Mouse (Mus musculus): ENCODE data around the gene Spryd4. TPM values are rescaled to one million over a fixed set of nuclear protein-coding genes. Genes with fewer than 3 reads are reported as not detected.
A peak's percentile ranks its signal among the peaks of the same experiment; 100 is the strongest.

Gene Spryd4
- polyA plus RNA-seq, 1 experiment from 2014 or later, result 44.2 TPM

DNA sequence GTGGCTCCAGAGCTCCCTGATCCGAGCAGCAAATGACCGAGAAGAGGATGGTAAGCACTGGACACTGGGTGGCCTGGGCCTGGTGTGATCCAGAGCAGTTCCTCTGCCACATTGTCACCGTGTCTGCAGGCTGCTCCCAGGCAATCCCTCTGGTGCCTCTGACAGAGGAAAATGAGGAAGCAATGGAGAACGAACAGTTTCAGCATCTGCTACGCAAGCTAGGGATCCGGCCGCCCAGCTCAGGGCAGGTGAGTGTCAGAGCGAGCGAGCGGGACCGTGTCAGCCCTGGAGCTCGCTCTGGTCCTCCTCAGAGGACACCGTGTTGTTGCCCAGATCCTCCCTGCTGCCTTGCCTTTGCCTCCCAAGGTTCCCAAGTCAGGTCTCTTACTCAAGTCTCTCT lies 39.0 kb upstream of the Spryd4 start:
- no peak overlapping the region for H3K4me3 ChIP-seq (ENCODE audit: control insufficient read depth in 1 of 2, insufficient read depth in 1 of 2, low read depth in 1 of 2, low read length in 2 of 2)
- no peaks in the 10 kb centered on the region for H3K4me1 ChIP-seq (ENCODE audit: control insufficient read depth in 2 of 2, insufficient read depth in 2 of 2, low read length in 2 of 2)
- WGBS, result 96% methylated on average over 12 of the region's 13 CpGs
- no peak overlapping the region for H3K9ac ChIP-seq (ENCODE audit: low read length)
- peaks cover 73% of the 10 kb centered on the region for H3K36me3 ChIP-seq (ENCODE audit: control insufficient read depth, insufficient read depth, low read length)
- H3K9me3 ChIP-seq (ENCODE audit: control insufficient read depth, low read length), result no peaks in the 10 kb centered on the region
- no peak for ATAC-seq (ENCODE audit: insufficient number of reproducible peaks, insufficient read depth, low FRiP score, low read depth)
- no peaks in the 10 kb centered on the region for H3K27me3 ChIP-seq (ENCODE audit: control insufficient read depth, insufficient read depth, low read length)
- H3K4me2 ChIP-seq (ENCODE audit: low read length), result no peak overlapping the region
- no peak overlapping the region for H3K27ac ChIP-seq (replicated peaks in 1 of 2; ENCODE audit: control insufficient read depth in 1 of 2, insufficient read depth in 1 of 2, low read depth in 2 of 2, low read length in 2 of 2)

DNA sequence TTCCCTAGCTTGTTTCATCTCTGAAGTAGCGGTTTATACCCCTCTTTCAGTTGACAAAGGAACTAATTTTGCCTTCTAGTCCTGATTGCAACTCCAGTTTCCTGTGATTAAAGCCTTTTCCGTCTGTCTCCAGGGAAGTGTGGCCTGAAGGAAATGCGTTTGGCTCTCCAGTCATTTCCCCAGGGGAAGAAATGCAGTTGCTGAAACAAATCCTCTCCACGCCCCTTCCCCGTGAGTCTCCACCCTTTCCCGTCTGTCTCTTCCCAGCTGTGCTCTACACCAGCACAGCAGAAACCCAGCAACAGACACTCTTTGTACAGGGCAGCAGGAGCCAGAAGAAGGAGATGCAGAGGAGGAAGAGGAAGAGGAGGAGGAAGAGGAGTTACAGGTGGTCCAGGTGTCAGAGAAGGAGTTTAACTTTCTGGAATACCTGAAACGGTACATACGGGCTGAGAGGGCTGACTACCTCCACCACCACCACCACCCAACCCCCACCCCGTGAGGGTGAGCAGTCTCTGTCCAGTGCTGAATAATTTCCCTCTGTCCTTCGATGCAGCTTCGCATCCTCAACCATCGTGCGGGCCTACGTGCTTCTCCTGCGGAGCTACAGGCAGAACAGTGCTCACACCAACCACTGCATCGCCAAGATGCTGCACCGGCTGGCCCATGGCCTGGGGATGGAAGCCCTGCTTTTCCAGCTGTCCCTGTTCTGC lies 35.6 kb upstream of the Spryd4 start:
- peak overlapping the region; percentile 48 for H3K4me2 ChIP-seq (ENCODE audit: low read length)
- peak; percentile 20; the same call in 1 of the 2 replicates for ATAC-seq (ENCODE audit: insufficient number of reproducible peaks, insufficient read depth, low FRiP score, low read depth)
- peaks cover 95% of the 10 kb centered on the region for H3K36me3 ChIP-seq (ENCODE audit: control insufficient read depth, insufficient read depth, low read length)
- H3K9ac ChIP-seq (ENCODE audit: low read length), result no peak overlapping the region; the same call in 1 of the 2 replicates
- peak overlapping the region; percentile 60 to 77 for H3K27ac ChIP-seq (replicated peaks in 1 of 2; ENCODE audit: control insufficient read depth in 1 of 2, insufficient read depth in 1 of 2, low read depth in 2 of 2, low read length in 2 of 2)
- WGBS, result 74% methylated on average over 17 of the region's 17 CpGs
- no peaks in the 10 kb centered on the region for H3K9me3 ChIP-seq (ENCODE audit: control insufficient read depth, low read length)
- no peaks in the 10 kb centered on the region for H3K27me3 ChIP-seq (ENCODE audit: control insufficient read depth, insufficient read depth, low read length)
- peak overlapping the region; percentile 9 to 21 for H3K4me3 ChIP-seq (ENCODE audit: control insufficient read depth in 1 of 2, insufficient read depth in 1 of 2, low read depth in 1 of 2, low read length in 2 of 2)
- H3K4me1 ChIP-seq (ENCODE audit: control insufficient read depth in 2 of 2, insufficient read depth in 2 of 2, low read length in 2 of 2), result peaks cover 4 to 5% of the 10 kb centered on the region in 2 experiments; a peak in 3 of 4 replicates

DNA sequence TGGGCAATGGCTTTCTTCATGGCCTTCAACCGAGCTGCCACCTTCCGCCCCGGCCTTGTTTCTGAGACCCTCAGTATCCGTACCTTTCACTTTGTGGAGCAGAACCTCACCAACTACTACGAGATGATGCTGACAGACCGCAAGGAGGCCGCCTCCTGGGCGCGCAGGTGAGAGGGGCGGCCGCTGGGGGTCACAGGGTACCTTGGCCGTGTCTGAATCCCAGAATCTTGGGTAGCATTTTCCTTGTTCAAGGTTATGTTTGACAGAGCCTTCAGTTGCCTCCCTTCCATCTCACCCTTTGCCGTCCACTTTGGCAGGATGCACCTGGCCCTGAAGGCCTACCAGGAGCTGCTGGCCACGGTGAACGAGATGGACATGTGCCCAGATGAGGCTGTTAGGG lies 32.5 kb upstream of the Spryd4 start:
- Histone ChIP-seq H3K36me3 (ENCODE audit: control insufficient read depth, insufficient read depth, low read length) (peaks cover 86% of the 10 kb centered on the region), H3K9me3 (ENCODE audit: control insufficient read depth, low read length) (no peaks in the 10 kb centered on the region), H3K27ac (replicated peaks in 1 of 2; ENCODE audit: control insufficient read depth in 1 of 2, insufficient read depth in 1 of 2, low read depth in 2 of 2, low read length in 2 of 2) (no peak overlapping the region), H3K9ac (ENCODE audit: low read length) (no peak overlapping the region), H3K4me3 (ENCODE audit: control insufficient read depth in 1 of 2, insufficient read depth in 1 of 2, low read depth in 1 of 2, low read length in 2 of 2) (no peak overlapping the region), H3K27me3 (ENCODE audit: control insufficient read depth, insufficient read depth, low read length) (no peaks in the 10 kb centered on the region), H3K4me2 (ENCODE audit: low read length) (no peak overlapping the region), H3K4me1 (ENCODE audit: control insufficient read depth in 2 of 2, insufficient read depth in 2 of 2, low read length in 2 of 2) (peaks cover 4 to 5% of the 10 kb centered on the region in 2 experiments; a peak in 3 of 4 replicates)
- no peak for ATAC-seq (ENCODE audit: insufficient number of reproducible peaks, insufficient read depth, low FRiP score, low read depth)
- 95% methylated on average over 15 of the region's 15 CpGs for WGBS

DNA sequence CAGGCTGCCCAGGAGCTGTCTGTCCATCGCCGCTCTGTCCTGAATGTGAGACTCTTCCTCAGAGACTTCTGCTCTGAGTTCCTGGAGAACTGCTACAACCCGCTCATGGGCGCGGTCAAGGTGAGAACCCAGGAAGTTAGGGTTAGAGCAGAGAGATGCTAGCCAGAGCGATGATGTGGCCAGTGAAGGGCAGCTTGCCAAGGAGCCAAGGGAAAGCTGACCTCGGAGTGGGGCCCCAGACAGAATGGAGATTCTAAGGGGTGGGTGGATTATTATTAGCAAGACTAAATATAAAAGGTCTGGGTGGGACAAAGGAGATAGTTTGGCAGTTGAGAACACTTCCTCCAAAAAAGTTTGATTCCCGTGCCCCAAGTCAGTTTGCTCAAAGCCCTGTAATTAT lies 31.6 kb upstream of the Spryd4 start:
- Histone ChIP-seq H3K4me1 (ENCODE audit: control insufficient read depth in 2 of 2, insufficient read depth in 2 of 2, low read length in 2 of 2) (peaks cover 4 to 5% of the 10 kb centered on the region in 2 experiments; a peak in 3 of 4 replicates), H3K27me3 (ENCODE audit: control insufficient read depth, insufficient read depth, low read length) (no peaks in the 10 kb centered on the region), H3K9me3 (ENCODE audit: control insufficient read depth, low read length) (no peaks in the 10 kb centered on the region), H3K9ac (ENCODE audit: low read length) (0 out of 2 replicates have a peak overlapping the region, but pooled peaks have one; percentile 4), H3K36me3 (ENCODE audit: control insufficient read depth, insufficient read depth, low read length) (peaks cover 78% of the 10 kb centered on the region), H3K27ac (replicated peaks in 1 of 2; ENCODE audit: control insufficient read depth in 1 of 2, insufficient read depth in 1 of 2, low read depth in 2 of 2, low read length in 2 of 2) (peak overlapping the region in 1 of 2 experiments; percentile 44; a peak in 2 of 4 replicates), H3K4me3 (ENCODE audit: control insufficient read depth in 1 of 2, insufficient read depth in 1 of 2, low read depth in 1 of 2, low read length in 2 of 2) (no peak overlapping the region), H3K4me2 (ENCODE audit: low read length) (no peak overlapping the region)
- ATAC-seq (ENCODE audit: insufficient number of reproducible peaks, insufficient read depth, low FRiP score, low read depth), result no peak
- 74% methylated on average over 8 of the region's 8 CpGs for WGBS

DNA sequence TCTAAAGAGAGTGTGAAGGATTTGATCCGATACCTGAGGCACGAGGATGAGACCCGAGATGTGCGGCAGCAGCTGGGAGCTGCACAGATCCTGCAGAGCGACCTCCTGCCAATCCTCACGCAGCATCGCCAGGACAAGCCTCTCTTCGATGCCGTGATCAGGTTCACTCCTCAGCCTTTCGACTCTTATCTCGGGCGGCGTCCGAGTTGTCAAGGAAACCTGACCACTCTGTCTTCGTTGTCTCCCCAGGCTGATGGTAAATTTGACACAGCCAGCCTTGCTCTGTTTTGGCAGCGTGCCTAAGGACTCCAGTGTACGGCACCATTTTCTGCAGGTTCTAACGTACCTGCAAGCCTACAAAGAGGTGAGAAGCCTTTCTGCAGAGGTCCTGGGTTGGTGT lies 28.5 kb upstream of the Spryd4 start:
- WGBS, result 64% methylated on average over 18 of the region's 18 CpGs
- H3K4me3 ChIP-seq (ENCODE audit: control insufficient read depth in 1 of 2, insufficient read depth in 1 of 2, low read depth in 1 of 2, low read length in 2 of 2), result no peak overlapping the region
- peaks cover 5 to 6% of the 10 kb centered on the region in 2 experiments for H3K4me1 ChIP-seq (ENCODE audit: control insufficient read depth in 2 of 2, insufficient read depth in 2 of 2, low read length in 2 of 2)
- H3K27me3 ChIP-seq (ENCODE audit: control insufficient read depth, insufficient read depth, low read length), result no peaks in the 10 kb centered on the region
- no peak overlapping the region for H3K27ac ChIP-seq (replicated peaks in 1 of 2; ENCODE audit: control insufficient read depth in 1 of 2, insufficient read depth in 1 of 2, low read depth in 2 of 2, low read length in 2 of 2)
- no peaks in the 10 kb centered on the region for H3K9me3 ChIP-seq (ENCODE audit: control insufficient read depth, low read length)
- H3K4me2 ChIP-seq (ENCODE audit: low read length), result no peak overlapping the region
- ATAC-seq (ENCODE audit: insufficient number of reproducible peaks, insufficient read depth, low FRiP score, low read depth), result no peak
- H3K9ac ChIP-seq (ENCODE audit: low read length), result no peak overlapping the region
- H3K36me3 ChIP-seq (ENCODE audit: control insufficient read depth, insufficient read depth, low read length), result peaks cover 49% of the 10 kb centered on the region

DNA sequence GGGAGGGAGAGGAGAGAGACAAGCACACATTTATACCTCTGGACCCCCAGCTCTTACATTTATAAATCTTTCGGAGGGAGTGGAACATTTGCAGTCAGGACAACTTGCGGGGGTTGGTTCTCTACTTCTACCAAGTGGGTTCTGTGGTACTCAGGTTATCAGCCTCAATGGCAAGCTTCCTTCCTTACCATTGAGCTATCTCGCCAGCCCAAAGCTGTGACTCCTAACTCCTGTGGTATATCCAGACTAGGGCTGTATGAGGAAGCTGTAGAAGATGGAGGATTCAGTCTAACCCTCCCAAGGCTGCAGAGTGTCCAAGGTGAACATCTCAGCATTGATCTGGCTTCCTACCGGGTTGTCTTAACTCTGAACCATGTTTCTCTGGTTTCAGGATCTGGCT lies 27.5 kb upstream of the Spryd4 start:
- H3K36me3 ChIP-seq (ENCODE audit: control insufficient read depth, insufficient read depth, low read length), result peaks cover 46% of the 10 kb centered on the region
- no peak for ATAC-seq (ENCODE audit: insufficient number of reproducible peaks, insufficient read depth, low FRiP score, low read depth)
- H3K27ac ChIP-seq (replicated peaks in 1 of 2; ENCODE audit: control insufficient read depth in 1 of 2, insufficient read depth in 1 of 2, low read depth in 2 of 2, low read length in 2 of 2), result no peak overlapping the region
- no peaks in the 10 kb centered on the region for H3K27me3 ChIP-seq (ENCODE audit: control insufficient read depth, insufficient read depth, low read length)
- WGBS, result 78% methylated on average over 4 of the region's 4 CpGs
- H3K4me3 ChIP-seq (ENCODE audit: control insufficient read depth in 1 of 2, insufficient read depth in 1 of 2, low read depth in 1 of 2, low read length in 2 of 2), result no peak overlapping the region
- peaks cover 5 to 6% of the 10 kb centered on the region in 2 experiments for H3K4me1 ChIP-seq (ENCODE audit: control insufficient read depth in 2 of 2, insufficient read depth in 2 of 2, low read length in 2 of 2)
- no peak overlapping the region for H3K4me2 ChIP-seq (ENCODE audit: low read length)
- no peaks in the 10 kb centered on the region for H3K9me3 ChIP-seq (ENCODE audit: control insufficient read depth, low read length)
- no peak overlapping the region for H3K9ac ChIP-seq (ENCODE audit: low read length)

DNA sequence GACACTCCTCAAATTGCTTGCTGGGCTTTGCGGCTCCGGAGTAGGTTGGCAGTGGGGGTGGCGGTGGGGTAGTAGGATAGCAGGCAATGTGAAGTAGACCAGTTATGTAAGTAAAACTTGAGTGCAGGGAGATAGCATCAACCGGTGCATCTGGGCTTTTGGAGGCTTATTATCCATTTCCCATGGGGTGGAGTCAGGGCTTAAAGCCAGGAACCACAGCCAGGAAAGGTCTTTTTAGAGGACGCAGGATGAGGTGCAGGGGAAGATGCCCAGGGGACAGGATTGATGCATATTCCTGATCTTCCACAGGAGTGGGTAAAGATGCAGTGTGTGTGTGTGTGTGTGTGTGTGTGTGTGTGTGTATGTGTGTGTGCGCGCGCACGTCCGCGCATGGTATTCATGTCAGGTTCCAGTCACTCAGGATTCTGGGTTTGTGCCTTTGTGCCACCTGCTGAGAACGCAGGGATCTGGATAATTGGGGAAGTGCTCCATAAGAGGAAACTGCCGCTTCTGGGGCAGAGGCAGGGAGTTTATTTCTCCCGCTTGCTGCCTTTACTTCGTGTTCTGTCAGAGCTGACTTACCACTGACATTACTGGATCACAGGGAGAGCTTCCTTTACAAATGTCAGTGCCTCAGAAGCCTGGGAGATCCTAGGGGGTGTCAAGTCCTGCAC lies 26.3 kb upstream of the Spryd4 start:
- no peak overlapping the region for H3K9ac ChIP-seq (ENCODE audit: low read length)
- no peaks in the 10 kb centered on the region for H3K27me3 ChIP-seq (ENCODE audit: control insufficient read depth, insufficient read depth, low read length)
- no peaks in the 10 kb centered on the region for H3K9me3 ChIP-seq (ENCODE audit: control insufficient read depth, low read length)
- H3K36me3 ChIP-seq (ENCODE audit: control insufficient read depth, insufficient read depth, low read length), result peaks cover 38% of the 10 kb centered on the region
- peaks cover 1 to 2% of the 10 kb centered on the region in 2 experiments; a peak in 3 of 4 replicates for H3K4me1 ChIP-seq (ENCODE audit: control insufficient read depth in 2 of 2, insufficient read depth in 2 of 2, low read length in 2 of 2)
- H3K27ac ChIP-seq (replicated peaks in 1 of 2; ENCODE audit: control insufficient read depth in 1 of 2, insufficient read depth in 1 of 2, low read depth in 2 of 2, low read length in 2 of 2), result no peak overlapping the region
- no peak for ATAC-seq (ENCODE audit: insufficient number of reproducible peaks, insufficient read depth, low FRiP score, low read depth)
- H3K4me3 ChIP-seq (ENCODE audit: control insufficient read depth in 1 of 2, insufficient read depth in 1 of 2, low read depth in 1 of 2, low read length in 2 of 2), result no peak overlapping the region
- no peak overlapping the region for H3K4me2 ChIP-seq (ENCODE audit: low read length)
- WGBS, result 78% methylated on average over 15 of the region's 15 CpGs

Data from heart, embryonic 14.5 days (tissue).